Comparison of ENCODE assay signal across 21 mouse cellular contexts in genomic region chr12:80993773-80994172, GRCm38 (mm10). TPM values are rescaled to one million over a fixed set of nuclear protein-coding genes. Genes with fewer than 3 reads are reported as not detected.
"Had no signal": no experiment of that assay in that cellular context is flagged by ENCODE, and none has a peak within 500 bp of the region (broad histone marks: within the 10 kb centered on the region; RNA-seq: fewer than 3 reads in every experiment).

No protein-coding gene starts in this region.

- H3K27me3 ChIP-seq: liver, embryonic 15.5 days; midbrain, embryonic 15.5 days had no signal

- ATAC-seq: lung, postnatal 0 days; midbrain, embryonic 15.5 days had no signal

- H3K4me2 ChIP-seq: liver, embryonic 11.5 days; liver, embryonic 15.5 days; midbrain, embryonic 15.5 days; neural tube, embryonic 13.5 days had no signal

- DNase-seq: kidney, adult 11 months; kidney, adult 9 months; kidney, postnatal 4 days; lung, adult 2 months; lung, postnatal 4 days; retina, postnatal 1 day; right cerebral cortex, postnatal 4 days; spleen, adult 18-20 months had no signal

- H3K27ac ChIP-seq: kidney, postnatal 0 days; layer of hippocampus, adult 2 months; limb, embryonic 10.5 days; liver, embryonic 15.5 days; midbrain, embryonic 10.5 days; midbrain, embryonic 15.5 days; neural tube, embryonic 13.5 days had no signal

- H3K9me3 ChIP-seq: liver, embryonic 15.5 days; midbrain, embryonic 10.5 days; midbrain, embryonic 15.5 days had no signal

- H3K9ac ChIP-seq: liver, embryonic 15.5 days; midbrain, embryonic 15.5 days; neural tube, embryonic 13.5 days had no signal

- H3K4me1 ChIP-seq: liver, embryonic 15.5 days had no signal

- H3K4me3 ChIP-seq: layer of hippocampus, adult 2 months; limb, embryonic 10.5 days; liver, embryonic 15.5 days; midbrain, embryonic 10.5 days; midbrain, embryonic 15.5 days; neural tube, embryonic 13.5 days had no signal

- H3K36me3 ChIP-seq: liver, embryonic 15.5 days; midbrain, embryonic 10.5 days; midbrain, embryonic 15.5 days; neural tube, embryonic 13.5 days had no signal

RNA-seq across cellular contexts. Expression of gene Slc10a1, which starts 25.3 kb away (rescaled TPM):
- total RNA-seq: layer of hippocampus, adult 2 months; layer of hippocampus, postnatal 10 days; left cerebral cortex, adult 18-20 months; left cerebral cortex, postnatal 10 days; megakaryocyte, adult 5-6 weeks had no signal
